ENCODE assay signal across 23 mouse cellular contexts in genomic region chr15:13212027-13212685, GRCm38 (mm10). TPM values are rescaled to one million over a fixed set of nuclear protein-coding genes. Genes with fewer than 3 reads are reported as not detected.
DNase-seq lines count a peak whose midpoint lies in the region; ATAC-seq and TF ChIP-seq lines count a peak whose summit lies in the region.
"Had no signal": no experiment of that assay in that cellular context is flagged by ENCODE, and none has a peak within 500 bp of the region (broad histone marks: within the 10 kb centered on the region; RNA-seq: fewer than 3 reads in every experiment).

No protein-coding gene starts in this region.

- H3K4me3 ChIP-seq in embryonic facial prominence, embryonic 11.5 days (ENCODE audit: low read depth, low read length), result no peak overlapping the region
- no peak overlapping the region for H3K4me3 ChIP-seq in embryonic facial prominence, embryonic 10.5 days
- H3K4me3 ChIP-seq in hindbrain, embryonic 11.5 days (ENCODE audit: low read depth, low read length), result no peak overlapping the region
- H3K4me3 ChIP-seq in hindbrain, embryonic 14.5 days (replicated peaks; ENCODE audit: low read length), result no peak overlapping the region
- no peak overlapping the region for H3K4me3 ChIP-seq in gastrocnemius, adult 2 months
- H3K4me3 ChIP-seq: limb, embryonic 12.5 days; liver, embryonic 12.5 days; midbrain, embryonic 12.5 days had no signal

- no peaks in the 10 kb centered on the region for H3K9me3 ChIP-seq in embryonic facial prominence, embryonic 11.5 days (replicated peaks; ENCODE audit: control insufficient read depth, low read length)
- H3K9me3 ChIP-seq in embryonic facial prominence, embryonic 10.5 days, result no peaks in the 10 kb centered on the region
- no peaks in the 10 kb centered on the region for H3K9me3 ChIP-seq in hindbrain, embryonic 11.5 days (ENCODE audit: control insufficient read depth, low read length)
- H3K9me3 ChIP-seq in hindbrain, embryonic 14.5 days (ENCODE audit: control insufficient read depth, low read length), result no peaks in the 10 kb centered on the region
- H3K9me3 ChIP-seq: limb, embryonic 12.5 days; liver, embryonic 12.5 days; midbrain, embryonic 12.5 days had no signal

- no peaks in the 10 kb centered on the region for H3K27me3 ChIP-seq in embryonic facial prominence, embryonic 11.5 days (ENCODE audit: control insufficient read depth, insufficient read depth, low read length)
- no peaks in the 10 kb centered on the region for H3K27me3 ChIP-seq in embryonic facial prominence, embryonic 10.5 days (replicated peaks; ENCODE audit: low read depth, poor library complexity, severe bottlenecking)
- H3K27me3 ChIP-seq in hindbrain, embryonic 11.5 days (ENCODE audit: control insufficient read depth, insufficient read depth, low read length), result peaks cover 3% of the 10 kb centered on the region; the same call in 1 of the 2 replicates
- no peaks in the 10 kb centered on the region for H3K27me3 ChIP-seq in hindbrain, embryonic 14.5 days (ENCODE audit: control insufficient read depth, insufficient read depth, low read length)
- H3K27me3 ChIP-seq: limb, embryonic 12.5 days; liver, embryonic 12.5 days had no signal

- 11% methylated on average over 4 of the region's 4 CpGs for WGBS in embryonic facial prominence, embryonic 11.5 days
- WGBS in embryonic facial prominence, embryonic 10.5 days, result 7% methylated on average over 4 of the region's 4 CpGs
- 7% methylated on average over 4 of the region's 4 CpGs for WGBS in hindbrain, embryonic 11.5 days
- 5% methylated on average over 4 of the region's 4 CpGs for WGBS in hindbrain, embryonic 14.5 days

- no peak overlapping the region for H3K27ac ChIP-seq in embryonic facial prominence, embryonic 11.5 days (replicated peaks; ENCODE audit: low read depth, low read length)
- H3K27ac ChIP-seq in embryonic facial prominence, embryonic 10.5 days (replicated peaks), result no peak overlapping the region; the same call in 1 of the 2 replicates
- H3K27ac ChIP-seq in hindbrain, embryonic 11.5 days (ENCODE audit: low read depth, low read length), result 0 out of 2 replicates have a peak overlapping the region, but pooled peaks have one; percentile 33
- H3K27ac ChIP-seq in hindbrain, embryonic 14.5 days, result no peak overlapping the region
- H3K27ac ChIP-seq in gastrocnemius, adult 2 months, result no peak overlapping the region
- H3K27ac ChIP-seq: kidney, postnatal 0 days; limb, embryonic 12.5 days; liver, embryonic 12.5 days; midbrain, embryonic 12.5 days had no signal

- ATAC-seq in embryonic facial prominence, embryonic 11.5 days (replicated peaks; ENCODE audit: insufficient number of reproducible peaks, low FRiP score, low TSS enrichment, low read depth), result no peak
- no peak for ATAC-seq in hindbrain, embryonic 11.5 days (ENCODE audit: low FRiP score)
- no peak for ATAC-seq in hindbrain, embryonic 14.5 days (ENCODE audit: low FRiP score)
- ATAC-seq: CD4-positive, CD25-positive, alpha-beta regulatory T cell, adult 4 months; liver, embryonic 12.5 days had no signal

- no peak for TF ChIP-seq CTCF in gastrocnemius, adult 2 months (IDR thresholded peaks at IDR 0.05)

- H3K36me3 ChIP-seq in embryonic facial prominence, embryonic 11.5 days (replicated peaks; ENCODE audit: control insufficient read depth, insufficient read depth, low read depth, low read length), result no peaks in the 10 kb centered on the region
- H3K36me3 ChIP-seq in embryonic facial prominence, embryonic 10.5 days (replicated peaks), result no peaks in the 10 kb centered on the region
- H3K36me3 ChIP-seq in hindbrain, embryonic 11.5 days (ENCODE audit: control insufficient read depth, insufficient read depth, low read length), result no peaks in the 10 kb centered on the region
- H3K36me3 ChIP-seq in hindbrain, embryonic 14.5 days (replicated peaks; ENCODE audit: control insufficient read depth, insufficient read depth), result no peaks in the 10 kb centered on the region
- H3K36me3 ChIP-seq: limb, embryonic 12.5 days; liver, embryonic 12.5 days; midbrain, embryonic 12.5 days had no signal

- DNase-seq in embryonic facial prominence, embryonic 11.5 days (ENCODE audit: low spot score), result peak; percentile 44
- DNase-seq in embryonic facial prominence, embryonic 10.5 days (ENCODE audit: low spot score), result no peak
- peak; percentile 38 for DNase-seq in hindbrain, embryonic 11.5 days (ENCODE audit: low spot score)
- no peak for DNase-seq in hindbrain, embryonic 14.5 days (ENCODE audit: low spot score)
- peak; percentile 88 for DNase-seq in ZHBTc4 (ENCODE audit: low read depth, low spot score)
- peak; percentile 25 for DNase-seq in retina, embryonic 14.5 days (ENCODE audit: low spot score)
- no peak for DNase-seq in cerebellum, adult 9-11 months
- DNase-seq in gastrocnemius, adult 2 months, result no peak
- DNase-seq: cerebellum, adult 2 months; heart, adult 18-20 months; heart, postnatal 36 days; kidney, adult 11 months; lung, adult 2 months; lung, postnatal 36 days; right cerebral cortex, adult 18-20 months; thymus, postnatal 14 days had no signal

- H3K9ac ChIP-seq in embryonic facial prominence, embryonic 11.5 days (replicated peaks; ENCODE audit: low read length), result no peak overlapping the region
- no peak overlapping the region for H3K9ac ChIP-seq in hindbrain, embryonic 11.5 days (ENCODE audit: low read depth, low read length)
- no peak overlapping the region for H3K9ac ChIP-seq in hindbrain, embryonic 14.5 days
- H3K9ac ChIP-seq: limb, embryonic 12.5 days; liver, embryonic 12.5 days; midbrain, embryonic 12.5 days had no signal

- intact Hi-C loops in gastrocnemius, adult 2 months (cut with DNase I), result no loop called here

- H3K4me2 ChIP-seq in embryonic facial prominence, embryonic 11.5 days (ENCODE audit: low read depth, low read length), result no peak overlapping the region
- H3K4me2 ChIP-seq in hindbrain, embryonic 11.5 days (replicated peaks; ENCODE audit: low read depth, low read length), result no peak overlapping the region
- H3K4me2 ChIP-seq in hindbrain, embryonic 14.5 days (replicated peaks), result no peak overlapping the region
- H3K4me2 ChIP-seq: limb, embryonic 12.5 days; liver, embryonic 12.5 days; midbrain, embryonic 12.5 days had no signal

- no peaks in the 10 kb centered on the region for H3K4me1 ChIP-seq in embryonic facial prominence, embryonic 11.5 days (ENCODE audit: control insufficient read depth, insufficient read depth, low read length)
- H3K4me1 ChIP-seq in embryonic facial prominence, embryonic 10.5 days, result peaks cover 15% of the 10 kb centered on the region
- H3K4me1 ChIP-seq in hindbrain, embryonic 11.5 days (replicated peaks; ENCODE audit: control insufficient read depth, insufficient read depth, low read length), result no peaks in the 10 kb centered on the region
- H3K4me1 ChIP-seq in hindbrain, embryonic 14.5 days (replicated peaks; ENCODE audit: control insufficient read depth, insufficient read depth, low read length), result 0 out of 2 replicates have a peak, but pooled peaks cover 3% of the 10 kb centered on the region
- H3K4me1 ChIP-seq: limb, embryonic 12.5 days; liver, embryonic 12.5 days had no signal

RNA-seq across cellular contexts. Expression of gene Cdh6, which starts 38.7 kb away (rescaled TPM):
- 14.6 and 15.8 TPM in 2 replicates for polyA plus RNA-seq in embryonic facial prominence, embryonic 11.5 days (2014; fragmentation: Nextera tagmentation; extraction: Ambion mirVana)
- polyA plus RNA-seq in embryonic facial prominence, embryonic 10.5 days (2016; fragmentation: Nextera tagmentation; extraction: Ambion mirVana), result 15.2 and 15.9 TPM in 2 replicates
- polyA plus RNA-seq in hindbrain, embryonic 11.5 days (2014; fragmentation: Nextera tagmentation; extraction: Ambion mirVana), result 10.4 and 12.7 TPM in 2 replicates
- polyA plus RNA-seq in hindbrain, embryonic 14.5 days (2014; fragmentation: Nextera tagmentation; extraction: Ambion mirVana), result 18.2 and 18.4 TPM in 2 replicates
- under 1 TPM; 0.15 to 0.31 TPM for total RNA-seq in gastrocnemius, adult 2 months (2021)
- total RNA-seq: common myeloid progenitor, adult 5-6 weeks; MEL had no signal

Comparison
In these comparisons a context has a peak if more than half of its experiments do, and no peak if none do; other contexts are left out.
1. DNase-seq: peak in embryonic facial prominence, embryonic 11.5 days (single experiment), hindbrain, embryonic 11.5 days (single experiment), ZHBTc4 (single experiment) and retina, embryonic 14.5 days (single experiment); none in embryonic facial prominence, embryonic 10.5 days (single experiment), hindbrain, embryonic 14.5 days (single experiment), cerebellum, adult 9-11 months (single experiment) and gastrocnemius, adult 2 months (single experiment).